Mouse (Mus musculus) liver, postnatal 0 days (tissue): Measurements from ENCODE around the gene Foxn3.

Source experiments
- CTCF ChIP-seq: sonication (generic); IDR thresholded peaks from 2 replicates; pipeline ENCODE4 v1.5.1; 2016; ENCODE audit warnings: antibody characterized with exemption, low read depth
- EP300 ChIP-seq: IDR thresholded peaks from 2 replicates; pipeline ENCODE4 v1.6.1; 2016; ENCODE audit warnings: antibody characterized with exemption, low read depth, mild to moderate bottlenecking

- TF ChIP-seq CTCF (no peak), EP300 (no peak)
These were observed 123.4 kb downstream of the Foxn3 start for GRCm38 (mm10) chr12:99440022-99440421.
